Mouse (Mus musculus): ENCODE measurements at regions not wholly inside any gene's neighbourhood (a gene's known extent, or its start where the extent isn't known, plus 50 kb on each side); places are given as distances from the start of the nearest gene placed in this dataset.

DNA sequence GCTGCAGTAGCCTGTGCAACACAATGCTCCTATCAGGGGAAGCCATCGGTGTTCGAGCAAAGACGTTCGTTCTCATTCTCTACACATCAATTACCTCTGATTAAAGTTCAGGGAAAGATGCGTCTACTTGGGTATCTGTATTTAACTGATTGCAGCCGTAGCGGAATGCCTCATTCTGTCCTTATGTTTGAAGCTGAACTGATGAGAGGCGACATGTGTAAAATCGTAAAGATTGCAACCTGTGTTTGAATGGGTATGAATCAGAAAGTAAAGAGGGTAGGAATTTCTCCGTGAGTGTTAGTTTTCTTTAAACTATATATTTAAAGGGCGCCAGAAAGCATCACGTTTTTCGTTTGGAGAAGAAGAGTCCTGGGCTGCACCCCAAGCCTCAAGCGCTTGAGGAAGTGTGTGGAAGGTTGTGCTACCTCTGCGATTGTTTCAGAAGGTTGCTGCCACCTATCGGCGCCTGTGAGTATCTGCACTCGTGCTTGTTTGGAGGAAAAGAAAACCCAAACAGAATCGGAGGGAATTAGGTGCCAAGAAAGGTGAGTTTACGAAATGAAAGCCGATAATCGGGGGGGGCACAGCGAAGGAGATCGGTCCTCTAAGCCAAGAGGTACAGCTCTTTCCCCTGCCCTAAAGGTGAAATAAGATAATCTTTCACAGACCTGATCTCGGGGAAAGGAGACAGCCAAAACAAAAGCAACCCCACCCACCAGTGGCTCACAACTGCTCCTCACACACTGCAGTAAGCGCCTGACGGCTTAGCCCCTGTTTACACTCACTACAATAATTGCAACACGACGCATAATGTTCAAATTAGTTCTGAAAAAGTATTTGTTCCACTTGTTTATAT lies 346.4 kb upstream of the Prkcq start:
- DNase-seq (ENCODE audit: low spot score): peak; percentile 52

DNA sequence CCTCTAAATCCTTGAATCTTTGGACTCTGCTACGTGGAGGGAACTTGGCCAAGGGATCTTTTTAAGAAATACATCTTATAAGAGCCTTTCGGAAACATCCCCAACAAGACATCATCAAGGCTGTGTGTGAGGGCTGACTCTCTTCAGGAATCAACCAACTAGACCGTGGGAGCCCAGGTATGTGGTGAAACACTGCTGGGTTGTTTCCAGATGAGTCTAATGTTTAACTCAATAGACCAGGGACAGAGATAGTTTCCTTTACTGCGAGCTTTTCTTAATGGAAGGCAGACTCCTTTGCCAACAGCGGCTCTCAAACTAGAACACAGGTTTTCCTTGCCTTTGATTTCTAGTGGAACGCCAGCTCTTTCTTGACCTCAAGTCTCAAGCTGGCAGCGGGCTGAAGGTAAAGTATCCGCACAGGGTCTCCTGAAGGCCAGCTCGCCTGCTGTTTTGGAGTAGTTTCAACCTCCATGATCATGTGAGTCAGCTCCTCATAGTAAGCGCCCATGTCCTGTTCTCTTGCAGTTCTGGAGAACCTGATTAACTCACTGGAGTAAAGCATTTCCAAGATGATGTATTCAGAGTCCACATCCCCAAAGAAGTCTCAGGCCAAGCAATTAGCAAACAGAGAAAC lies 345.7 kb upstream of the Prkcq start:
- DNase-seq (ENCODE audit: low spot score): no peak

DNA sequence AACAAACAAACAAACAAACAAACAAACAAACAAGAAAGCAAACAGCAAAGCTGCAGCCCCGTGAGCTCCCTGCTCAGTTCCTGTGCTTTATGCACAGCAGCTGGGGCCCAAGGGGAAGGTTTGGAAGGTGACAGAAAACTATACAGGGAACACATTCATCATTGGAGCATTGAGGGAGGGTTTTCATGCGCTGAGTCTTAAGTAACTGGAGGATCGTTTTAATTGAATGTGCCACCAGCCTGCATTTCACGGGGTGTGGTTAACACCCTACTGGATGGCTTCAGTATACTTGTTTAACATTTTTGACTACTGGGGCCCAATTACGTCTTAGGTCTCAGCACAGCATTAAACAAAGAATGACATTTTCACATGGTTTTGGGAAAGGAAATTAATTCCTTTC lies 331.9 kb upstream of the Prkcq start:
- no peak for DNase-seq (ENCODE audit: low spot score)

DNA sequence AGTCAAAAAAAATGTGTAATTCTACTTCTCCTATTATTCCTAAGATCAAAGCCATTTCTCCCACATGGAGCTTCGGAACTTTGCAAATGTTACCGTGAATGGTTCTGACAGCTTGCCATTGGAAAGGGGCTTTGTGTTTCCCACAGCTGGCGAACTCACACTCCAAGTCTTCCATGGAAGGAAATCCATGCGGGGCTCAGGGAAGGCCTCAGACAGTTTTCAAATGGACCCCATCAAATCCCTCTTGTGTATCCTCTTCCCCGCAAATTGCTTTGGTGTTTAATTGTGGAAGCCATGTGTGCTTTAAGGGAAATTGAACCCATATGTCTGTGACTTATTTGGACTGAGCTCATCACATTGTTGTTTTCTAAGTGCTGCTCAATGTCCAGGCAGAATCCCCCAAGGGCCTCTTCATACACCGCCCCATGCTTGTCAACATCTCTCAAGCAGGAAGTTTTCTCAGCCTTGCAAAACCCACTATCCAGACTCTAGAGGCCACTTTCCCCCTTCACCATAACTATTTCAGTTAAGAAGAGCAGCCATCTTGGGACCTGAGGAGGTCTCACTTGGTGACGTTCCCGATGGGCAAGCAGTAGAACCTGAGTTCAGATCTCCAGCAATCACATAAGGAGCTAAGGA lies 310.1 kb upstream of the Prkcq start:
- DNase-seq (ENCODE audit: low spot score): no peak

DNA sequence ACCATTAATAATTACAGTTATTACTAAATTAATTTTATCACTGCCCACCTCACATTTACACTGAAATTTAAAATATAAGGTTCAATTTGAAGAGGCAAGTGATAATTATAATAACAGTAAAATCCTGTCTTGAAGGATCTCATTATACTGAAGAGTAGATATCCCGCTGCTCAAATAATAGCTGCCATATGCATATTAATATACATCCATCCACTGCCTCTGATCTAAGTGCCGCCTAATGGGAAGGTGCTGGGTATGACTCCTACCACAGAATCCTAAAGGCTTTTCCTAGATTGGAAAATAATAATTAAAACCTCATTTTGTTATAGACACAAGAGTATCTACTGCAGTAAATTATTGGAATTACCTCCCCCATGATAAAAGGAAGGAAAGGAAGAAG lies 307.5 kb upstream of the Prkcq start:
- no peak for DNase-seq (ENCODE audit: low spot score)

DNA sequence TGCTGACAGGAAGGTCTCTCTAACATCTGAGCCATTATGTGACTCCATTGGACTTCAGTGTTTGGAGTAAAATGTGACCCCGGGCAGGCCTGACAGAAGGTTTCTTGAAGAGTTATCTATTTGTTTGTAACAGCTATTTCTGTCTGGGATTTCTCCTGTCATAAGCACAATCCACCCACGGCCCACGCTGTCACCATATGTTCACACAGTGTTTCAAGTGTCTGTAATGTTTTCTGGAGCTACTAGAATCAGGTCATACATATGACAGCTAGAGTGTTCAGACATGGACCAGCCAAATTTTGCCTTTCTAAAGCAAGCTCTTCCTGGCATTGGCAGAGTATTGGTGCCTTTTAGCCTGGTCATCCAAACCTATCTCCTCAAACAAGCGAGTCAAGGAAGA lies 297.6 kb upstream of the Prkcq start:
- DNase-seq (ENCODE audit: low spot score): no peak

- DNase-seq (ENCODE audit: low spot score): no peak
Observed at GRCm38 (mm10) chr2:10901926-10902325, 270.0 kb upstream of the Prkcq start.

DNA sequence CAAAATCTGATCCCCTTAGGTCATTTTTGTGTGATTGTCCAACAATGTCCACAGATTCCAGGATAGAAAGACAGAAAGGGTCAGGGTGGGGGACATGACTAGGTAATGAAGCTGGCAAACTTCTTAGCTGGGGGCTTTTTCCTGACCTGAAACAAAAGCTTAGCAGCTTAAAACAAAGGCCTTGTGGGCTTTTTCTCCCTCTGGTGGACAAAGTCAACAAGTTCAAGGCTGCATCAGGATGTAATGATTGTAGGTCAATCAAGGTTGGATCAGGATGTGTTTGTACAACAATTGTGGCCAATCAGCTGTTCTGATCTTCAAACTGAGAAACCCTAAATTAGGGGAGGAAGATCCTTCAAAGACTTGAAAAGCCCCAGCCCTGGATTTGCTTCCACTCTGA lies 252.0 kb upstream of the Prkcq start:
- DNase-seq (ENCODE audit: low spot score): no peak

DNA sequence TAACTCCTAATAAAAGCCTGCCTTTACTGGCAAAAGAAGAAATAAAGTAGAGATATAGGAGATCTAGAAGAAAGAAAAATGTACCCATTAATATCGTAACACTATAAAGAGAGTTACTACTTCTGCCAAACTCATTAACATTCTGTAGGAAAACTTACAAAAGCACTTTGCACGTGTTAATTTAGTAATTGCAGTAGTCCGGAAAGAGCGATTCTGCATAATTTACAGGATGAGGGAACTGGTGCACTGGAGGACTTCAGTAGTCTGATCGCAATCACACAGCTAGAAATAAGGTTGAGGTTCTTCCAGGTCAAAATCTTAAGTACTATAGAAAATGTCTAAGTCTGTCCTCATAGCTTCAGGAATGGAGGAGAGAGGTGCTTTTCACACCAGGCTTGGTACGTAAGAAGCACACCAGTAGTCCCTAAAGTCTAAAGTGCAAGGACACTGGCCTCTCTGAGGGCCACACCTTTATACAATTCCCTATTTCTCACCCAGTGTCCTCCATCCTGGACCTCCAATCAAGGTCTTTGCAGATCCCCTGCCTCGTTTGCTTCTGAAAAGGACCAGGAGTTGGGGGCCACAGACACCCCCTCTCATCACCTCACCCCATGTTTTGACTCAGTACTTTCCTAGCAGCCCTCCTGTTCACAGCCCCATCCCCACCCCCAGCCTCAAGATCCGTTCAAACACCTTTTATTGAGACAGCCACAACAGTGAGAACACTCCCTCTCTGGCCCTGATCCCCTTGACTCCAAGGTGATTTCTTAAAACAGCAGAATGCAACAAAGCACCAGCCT lies 251.0 kb upstream of the Prkcq start:
- no peak for DNase-seq (ENCODE audit: low spot score)

DNA sequence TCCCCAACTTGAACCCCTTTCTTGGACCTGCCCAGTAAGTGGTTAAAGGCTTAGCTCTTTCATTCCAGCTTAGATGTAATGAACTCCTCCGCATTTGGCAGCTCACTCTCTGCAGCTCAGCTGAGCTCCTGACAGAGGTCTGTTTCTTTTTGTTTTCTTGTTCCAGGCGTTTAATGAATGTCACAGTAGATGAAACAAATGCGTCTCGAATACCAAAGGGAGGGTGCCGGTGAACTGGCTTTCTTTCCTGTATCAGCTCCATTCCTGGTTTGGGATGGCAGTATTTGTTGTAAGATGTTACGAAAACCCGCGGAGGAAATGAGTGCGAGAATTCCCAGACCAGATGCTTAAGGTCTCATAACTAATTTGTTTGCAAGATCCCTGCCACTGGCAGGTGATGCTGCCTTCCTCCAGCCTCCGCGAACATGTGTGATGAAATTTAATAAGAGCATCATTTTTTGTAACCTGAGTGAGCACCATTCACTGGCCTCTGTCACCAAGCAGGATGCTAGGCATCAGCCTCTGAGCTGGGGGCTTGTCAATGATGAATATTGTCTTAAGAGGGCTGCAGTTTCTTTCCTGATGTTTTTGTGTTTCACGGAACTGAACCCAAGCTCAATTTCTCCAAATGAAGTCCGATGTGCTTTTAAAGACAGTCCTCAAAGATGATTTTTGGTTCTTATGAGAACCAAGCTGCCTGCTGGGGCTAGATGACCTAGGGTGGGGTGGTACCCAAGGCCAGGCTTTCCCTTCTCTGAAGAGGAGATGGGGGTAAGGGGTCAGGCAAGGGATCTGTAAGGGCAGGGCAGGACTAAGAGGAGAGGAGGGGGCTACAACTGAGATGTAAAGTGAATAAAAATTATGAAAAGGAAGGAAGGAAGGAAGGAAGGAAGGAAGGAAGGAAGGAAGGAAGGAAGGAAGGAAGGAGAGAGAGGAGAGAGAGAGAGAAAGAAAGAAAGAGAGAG lies 250.1 kb upstream of the Prkcq start:
- no peak for DNase-seq (ENCODE audit: low spot score)

DNA sequence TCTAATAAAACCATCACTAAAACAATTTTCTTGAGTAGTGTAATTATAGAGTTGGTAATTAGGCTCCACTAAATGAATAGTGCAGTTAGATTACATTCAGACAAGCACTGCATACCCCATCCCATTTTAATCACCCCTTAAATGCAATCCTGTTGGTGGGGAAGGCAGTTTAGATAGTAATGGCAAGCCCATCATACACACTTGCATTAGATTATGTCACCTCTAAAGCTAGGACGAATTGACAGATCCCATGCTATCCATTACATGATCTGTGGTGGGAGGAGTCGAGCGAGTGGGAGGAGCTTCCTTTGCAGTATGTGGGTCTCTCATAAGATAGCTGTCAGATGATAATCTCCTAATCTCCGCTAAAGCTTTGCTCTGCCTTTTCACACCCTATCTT lies 247.9 kb upstream of the Prkcq start:
- no peak for DNase-seq (ENCODE audit: low spot score)

- DNase-seq (ENCODE audit: low spot score): no peak
Observed at GRCm38 (mm10) chr2:10925361-10925760, 246.5 kb upstream of the Prkcq start.

DNA sequence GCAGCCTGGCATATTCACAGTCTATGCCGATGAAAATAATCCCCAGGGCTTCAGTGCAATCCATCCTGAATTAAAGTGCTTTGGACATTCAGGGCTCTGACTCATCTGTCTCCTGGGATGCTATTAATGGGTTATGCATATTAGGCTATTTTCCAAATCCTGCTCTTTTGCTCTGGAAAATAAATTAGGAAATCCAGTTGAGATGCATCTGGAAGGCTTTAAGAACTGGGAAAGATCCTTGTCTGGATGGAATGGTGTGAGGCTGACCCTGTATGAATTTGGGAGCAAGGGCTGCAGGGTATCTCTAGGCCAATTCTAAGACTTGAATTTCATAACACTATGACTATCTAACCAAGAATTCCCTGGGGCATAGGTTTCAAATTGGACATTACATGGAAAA lies 234.5 kb upstream of the Prkcq start:
- DNase-seq (ENCODE audit: low spot score): no peak

DNA sequence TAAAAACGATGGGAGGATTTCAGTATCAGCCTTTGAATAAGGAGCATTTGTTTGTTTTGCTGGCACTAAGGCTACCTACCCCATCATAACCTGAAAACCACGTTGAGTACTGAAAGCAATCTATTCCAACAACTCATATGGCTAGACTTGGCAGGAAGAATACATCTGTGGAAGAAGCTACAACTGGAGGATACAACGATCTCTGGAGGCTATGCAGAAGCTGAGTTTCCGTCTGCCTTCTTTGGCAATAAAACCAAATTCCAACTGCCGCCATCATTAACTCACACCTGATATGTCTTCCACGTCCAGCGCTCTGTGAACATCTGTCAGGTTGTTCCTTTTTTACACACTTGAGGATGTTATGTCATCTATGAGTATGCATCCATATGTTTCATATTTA lies 206.7 kb upstream of the Prkcq start:
- DNase-seq (ENCODE audit: low spot score): no peak

- no peak for DNase-seq (ENCODE audit: low spot score)
Observed at GRCm38 (mm10) chr2:10966891-10967290, 205.0 kb upstream of the Prkcq start.

- DNase-seq (ENCODE audit: low spot score): no peak
Observed at GRCm38 (mm10) chr2:10969111-10969689, 202.7 kb upstream of the Prkcq start.

- no peak for DNase-seq (ENCODE audit: low spot score)
Observed at GRCm38 (mm10) chr2:10972051-10972450, 199.9 kb upstream of the Prkcq start.

GRCm38 (mm10) chr2:10978772-10979171 lies 193.1 kb upstream of the Prkcq start:
- no peak for DNase-seq (ENCODE audit: low spot score)

GRCm38 (mm10) chr2:10986101-10986500 lies 185.8 kb upstream of the Prkcq start:
- DNase-seq (ENCODE audit: low spot score): no peak

- no peak for DNase-seq (ENCODE audit: low spot score)
Observed at GRCm38 (mm10) chr2:10990043-10990728, 181.7 kb upstream of the Prkcq start.

All from adipocyte (in vitro differentiated cells).